Mouse (Mus musculus): Measurements from ENCODE around the gene Ak2. TPM values are rescaled to one million over a fixed set of nuclear protein-coding genes. Genes with fewer than 3 reads are reported as not detected.

Gene Ak2
- polyA plus RNA-seq, 1 experiment from 2014 or later, result 103 TPM

DNA sequence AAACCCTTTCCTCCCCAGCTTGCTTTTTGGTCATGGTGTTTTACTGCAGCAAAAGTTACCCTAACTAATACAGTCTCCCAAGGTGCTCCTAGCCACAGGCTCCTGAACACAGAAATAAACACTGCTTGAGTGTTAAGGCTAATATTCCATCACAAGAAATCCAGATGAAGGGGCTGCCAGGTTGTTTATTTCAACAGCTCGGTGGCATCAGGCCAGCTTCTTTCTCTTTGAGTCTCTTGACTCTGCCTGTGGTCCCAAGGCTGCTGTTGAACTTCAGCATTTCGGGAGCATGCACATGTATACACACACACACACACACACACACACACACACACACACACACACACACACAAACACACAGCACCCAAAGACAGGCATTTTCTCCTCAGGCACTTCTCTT lies 8.6 kb upstream of the Ak2 start:
- no peak overlapping the region for H3K4me3 ChIP-seq (replicated peaks; ENCODE audit: low read length)
- no peak for ATAC-seq
- WGBS, result 83% methylated on average over 2 of the region's 2 CpGs
- no peak overlapping the region for H3K9ac ChIP-seq (replicated peaks; ENCODE audit: low read depth, low read length)
- no peak overlapping the region for H3K4me2 ChIP-seq (ENCODE audit: low read length)
- no peak overlapping the region for H3K27ac ChIP-seq (ENCODE audit: low read length)
- no peaks in the 10 kb centered on the region for H3K4me1 ChIP-seq (replicated peaks; ENCODE audit: control insufficient read depth, insufficient read depth, low read length)
- H3K27me3 ChIP-seq (replicated peaks; ENCODE audit: control insufficient read depth, insufficient read depth, low read length), result no peaks in the 10 kb centered on the region
- H3K36me3 ChIP-seq (ENCODE audit: control insufficient read depth, insufficient read depth), result no peaks in the 10 kb centered on the region
- H3K9me3 ChIP-seq (ENCODE audit: control insufficient read depth, low read length), result no peaks in the 10 kb centered on the region

DNA sequence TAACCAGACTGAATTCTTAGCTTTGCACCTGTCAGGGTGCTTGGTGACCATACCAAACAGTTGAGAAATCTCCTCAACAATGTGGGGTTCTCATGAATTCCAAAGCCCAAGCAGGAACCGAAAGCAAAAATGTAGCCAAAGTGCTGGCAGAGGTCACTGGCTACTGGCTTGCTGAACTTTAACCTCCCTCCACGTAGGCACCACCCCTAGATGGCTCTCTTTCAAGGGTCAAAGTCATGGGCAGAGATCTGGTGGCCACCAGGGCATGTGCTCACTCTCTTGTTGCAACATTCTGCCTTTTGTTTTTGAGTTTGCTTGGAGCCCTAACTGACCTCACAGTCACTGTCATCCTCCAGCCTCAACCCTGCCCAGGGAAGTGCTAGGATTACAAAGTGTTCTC lies 8.1 kb upstream of the Ak2 start:
- H3K27ac ChIP-seq (ENCODE audit: low read length), result no peak overlapping the region
- H3K4me1 ChIP-seq (replicated peaks; ENCODE audit: control insufficient read depth, insufficient read depth, low read length), result no peaks in the 10 kb centered on the region
- H3K4me3 ChIP-seq (replicated peaks; ENCODE audit: low read length), result no peak overlapping the region
- no peak for ATAC-seq
- no peak overlapping the region for H3K4me2 ChIP-seq (ENCODE audit: low read length)
- no peaks in the 10 kb centered on the region for H3K36me3 ChIP-seq (ENCODE audit: control insufficient read depth, insufficient read depth)
- no peaks in the 10 kb centered on the region for H3K27me3 ChIP-seq (replicated peaks; ENCODE audit: control insufficient read depth, insufficient read depth, low read length)
- no peak overlapping the region for H3K9ac ChIP-seq (replicated peaks; ENCODE audit: low read depth, low read length)
- no peaks in the 10 kb centered on the region for H3K9me3 ChIP-seq (ENCODE audit: control insufficient read depth, low read length)
- WGBS, result 63% methylated on average over 2 of the region's 2 CpGs

DNA sequence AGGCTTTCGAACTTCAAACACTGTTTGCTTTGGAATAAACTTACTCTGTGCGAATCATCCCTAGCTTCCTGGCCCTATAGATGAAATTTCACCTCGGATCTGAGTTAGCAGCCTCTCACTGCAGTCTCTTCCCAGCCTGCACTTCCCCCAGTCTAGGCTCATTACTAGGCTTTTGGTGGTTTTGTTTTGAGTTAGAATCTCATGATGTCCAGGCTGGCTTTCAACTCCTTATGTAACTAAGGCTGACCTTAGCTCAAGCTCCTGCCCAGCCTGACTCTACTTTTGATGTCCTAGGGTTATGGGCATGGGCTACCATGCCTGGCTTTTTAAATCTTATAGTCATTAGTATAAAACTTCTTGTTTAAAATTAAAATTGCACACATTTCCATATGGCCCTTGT lies 7.2 kb upstream of the Ak2 start:
- H3K9ac ChIP-seq (replicated peaks; ENCODE audit: low read depth, low read length), result no peak overlapping the region
- H3K4me2 ChIP-seq (ENCODE audit: low read length), result no peak overlapping the region
- H3K27me3 ChIP-seq (replicated peaks; ENCODE audit: control insufficient read depth, insufficient read depth, low read length), result no peaks in the 10 kb centered on the region
- no peak for ATAC-seq
- H3K36me3 ChIP-seq (ENCODE audit: control insufficient read depth, insufficient read depth), result no peaks in the 10 kb centered on the region
- no peaks in the 10 kb centered on the region for H3K9me3 ChIP-seq (ENCODE audit: control insufficient read depth, low read length)
- no peak overlapping the region for H3K27ac ChIP-seq (ENCODE audit: low read length)
- H3K4me1 ChIP-seq (replicated peaks; ENCODE audit: control insufficient read depth, insufficient read depth, low read length), result no peaks in the 10 kb centered on the region
- H3K4me3 ChIP-seq (replicated peaks; ENCODE audit: low read length), result no peak overlapping the region
- 74% methylated on average over 3 of the region's 3 CpGs for WGBS

DNA sequence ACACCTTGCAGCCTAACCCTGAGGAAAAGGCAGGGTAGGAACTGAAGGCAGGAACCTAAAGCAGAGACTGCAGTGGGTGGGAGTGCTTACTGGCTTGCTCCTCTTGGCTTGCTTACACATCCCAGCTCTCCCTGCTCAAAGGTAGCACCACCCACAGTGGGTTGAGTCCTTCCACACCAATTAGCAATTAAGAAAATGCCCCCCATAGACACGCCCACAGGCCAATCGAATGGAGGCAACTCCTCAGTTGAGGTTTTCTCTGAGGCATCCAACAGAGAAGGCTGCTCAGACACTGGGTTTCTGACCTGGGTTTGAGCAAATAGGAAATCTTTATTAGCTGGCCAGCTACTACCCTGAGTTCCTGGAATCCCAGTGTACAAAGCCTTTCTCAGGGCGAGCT lies 2.8 kb upstream of the Ak2 start:
- Histone ChIP-seq H3K4me3 (replicated peaks; ENCODE audit: low read length) (no peak overlapping the region), H3K9ac (replicated peaks; ENCODE audit: low read depth, low read length) (no peak overlapping the region), H3K27me3 (replicated peaks; ENCODE audit: control insufficient read depth, insufficient read depth, low read length) (no peaks in the 10 kb centered on the region), H3K9me3 (ENCODE audit: control insufficient read depth, low read length) (no peaks in the 10 kb centered on the region), H3K4me2 (ENCODE audit: low read length) (no peak overlapping the region), H3K27ac (ENCODE audit: low read length) (no peak overlapping the region), H3K36me3 (ENCODE audit: control insufficient read depth, insufficient read depth) (no peaks in the 10 kb centered on the region), H3K4me1 (replicated peaks; ENCODE audit: control insufficient read depth, insufficient read depth, low read length) (peaks cover 4% of the 10 kb centered on the region)
- 44% methylated on average over 3 of the region's 3 CpGs for WGBS
- no peak for ATAC-seq

DNA sequence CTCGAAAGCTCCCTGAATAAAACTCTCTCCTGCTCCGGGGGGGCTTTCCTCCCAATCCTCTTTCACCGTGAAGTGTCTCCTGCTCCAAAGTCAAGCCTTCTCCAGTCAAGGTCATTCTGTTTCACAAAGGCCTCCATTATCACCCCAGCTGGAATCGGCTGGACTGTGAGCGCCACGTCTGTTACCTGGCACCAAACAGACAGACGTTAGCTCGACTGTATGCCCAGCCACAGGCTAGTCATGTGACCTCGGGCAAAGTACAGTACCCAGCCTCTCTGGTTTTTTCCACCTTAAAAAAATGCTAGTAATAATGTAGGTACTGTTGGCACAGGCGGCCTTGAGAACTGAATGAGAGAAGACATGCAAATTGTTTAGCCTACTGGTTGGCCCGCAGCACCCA lies 2.1 kb upstream of the Ak2 start:
- no peaks in the 10 kb centered on the region for H3K9me3 ChIP-seq (ENCODE audit: control insufficient read depth, low read length)
- ATAC-seq, result no peak
- no peaks in the 10 kb centered on the region for H3K36me3 ChIP-seq (ENCODE audit: control insufficient read depth, insufficient read depth)
- no peak overlapping the region for H3K4me3 ChIP-seq (replicated peaks; ENCODE audit: low read length)
- H3K4me2 ChIP-seq (ENCODE audit: low read length), result no peak overlapping the region
- H3K27ac ChIP-seq (ENCODE audit: low read length), result no peak overlapping the region
- no peaks in the 10 kb centered on the region for H3K27me3 ChIP-seq (replicated peaks; ENCODE audit: control insufficient read depth, insufficient read depth, low read length)
- no peak overlapping the region for H3K9ac ChIP-seq (replicated peaks; ENCODE audit: low read depth, low read length)
- peaks cover 11% of the 10 kb centered on the region for H3K4me1 ChIP-seq (replicated peaks; ENCODE audit: control insufficient read depth, insufficient read depth, low read length)
- 57% methylated on average over 11 of the region's 11 CpGs for WGBS

DNA sequence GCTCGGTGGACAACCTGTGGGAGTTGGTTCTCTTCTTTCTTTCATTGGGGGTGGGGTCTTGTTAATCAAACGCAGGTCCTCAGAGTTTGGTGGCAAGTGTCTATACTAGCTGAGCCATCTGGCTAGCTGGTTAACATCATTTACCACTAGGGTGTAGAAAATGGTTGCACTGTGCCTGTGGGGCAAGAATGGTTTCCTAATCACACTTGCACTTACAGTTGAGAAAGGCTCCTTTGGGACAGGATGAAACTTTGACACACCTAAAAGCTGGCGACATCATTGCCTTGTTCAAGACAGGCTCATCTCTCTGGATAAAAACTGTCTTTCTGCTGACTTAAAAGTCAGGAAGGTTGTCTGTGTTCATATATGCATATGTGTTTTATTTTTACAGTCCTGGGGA lies 418 bp downstream of the Ak2 start:
- Histone ChIP-seq H3K27me3 (replicated peaks; ENCODE audit: control insufficient read depth, insufficient read depth, low read length) (no peaks in the 10 kb centered on the region), H3K9ac (replicated peaks; ENCODE audit: low read depth, low read length) (no peak overlapping the region), H3K4me2 (ENCODE audit: low read length) (no peak overlapping the region)

DNA sequence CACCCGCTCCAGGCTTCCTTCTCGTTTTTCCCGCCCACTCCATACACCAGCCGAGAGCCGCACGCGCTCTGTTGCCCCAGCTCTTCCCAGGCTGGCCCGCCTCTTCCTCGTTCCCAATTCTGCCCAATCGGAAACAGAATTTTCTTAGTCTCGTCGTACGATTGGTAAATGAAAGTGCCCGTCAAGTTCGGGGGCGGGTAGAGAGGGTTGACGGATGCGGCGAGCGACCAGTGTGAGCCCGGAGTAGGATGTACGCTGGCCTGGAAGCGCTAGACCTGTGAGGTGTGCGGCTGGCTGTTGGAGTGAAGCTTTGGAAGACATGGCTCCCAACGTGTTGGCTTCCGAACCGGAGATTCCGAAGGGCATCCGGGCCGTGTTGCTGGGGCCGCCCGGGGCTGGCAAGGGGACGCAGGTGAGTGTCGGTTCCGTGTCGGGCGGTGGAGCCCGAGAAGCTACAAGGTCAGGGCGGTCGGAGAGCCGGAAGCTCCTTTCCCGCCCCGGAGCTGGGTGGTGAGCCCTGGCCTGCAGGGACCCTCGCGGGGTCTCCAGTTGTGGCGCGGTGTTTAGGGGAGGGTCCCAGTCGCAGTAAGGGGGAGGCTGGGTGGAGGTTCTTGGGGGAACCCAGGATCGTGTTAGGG lies 1.4 kb downstream of the Ak2 start:
- Histone ChIP-seq H3K27me3 (replicated peaks; ENCODE audit: control insufficient read depth, insufficient read depth, low read length) (no peaks in the 10 kb centered on the region), H3K27ac (ENCODE audit: low read length) (peak overlapping the region; percentile 63), H3K4me2 (ENCODE audit: low read length) (peak overlapping the region; percentile 75), H3K4me1 (replicated peaks; ENCODE audit: control insufficient read depth, insufficient read depth, low read length) (peaks cover 15% of the 10 kb centered on the region), H3K9me3 (ENCODE audit: control insufficient read depth, low read length) (no peaks in the 10 kb centered on the region), H3K9ac (replicated peaks; ENCODE audit: low read depth, low read length) (peak overlapping the region; percentile 81), H3K36me3 (ENCODE audit: control insufficient read depth, insufficient read depth) (no peaks in the 10 kb centered on the region; the same call in 1 of the 2 replicates), H3K4me3 (replicated peaks; ENCODE audit: low read length) (peak overlapping the region; percentile 87)
- WGBS, result under 1% methylated on average over 49 of the region's 49 CpGs
- peak; percentile 100 for ATAC-seq

More for the DNA sequence above, 418 bp downstream of the Ak2 start:
- no peak for ATAC-seq
- Histone ChIP-seq H3K4me1 (replicated peaks; ENCODE audit: control insufficient read depth, insufficient read depth, low read length) (peaks cover 15% of the 10 kb centered on the region), H3K36me3 (ENCODE audit: control insufficient read depth, insufficient read depth) (no peaks in the 10 kb centered on the region; the same call in 1 of the 2 replicates), H3K9me3 (ENCODE audit: control insufficient read depth, low read length) (no peaks in the 10 kb centered on the region), H3K27ac (ENCODE audit: low read length) (no peak overlapping the region), H3K4me3 (replicated peaks; ENCODE audit: low read length) (no peak overlapping the region)
- WGBS, result 95% methylated on average over 3 of the region's 3 CpGs

DNA sequence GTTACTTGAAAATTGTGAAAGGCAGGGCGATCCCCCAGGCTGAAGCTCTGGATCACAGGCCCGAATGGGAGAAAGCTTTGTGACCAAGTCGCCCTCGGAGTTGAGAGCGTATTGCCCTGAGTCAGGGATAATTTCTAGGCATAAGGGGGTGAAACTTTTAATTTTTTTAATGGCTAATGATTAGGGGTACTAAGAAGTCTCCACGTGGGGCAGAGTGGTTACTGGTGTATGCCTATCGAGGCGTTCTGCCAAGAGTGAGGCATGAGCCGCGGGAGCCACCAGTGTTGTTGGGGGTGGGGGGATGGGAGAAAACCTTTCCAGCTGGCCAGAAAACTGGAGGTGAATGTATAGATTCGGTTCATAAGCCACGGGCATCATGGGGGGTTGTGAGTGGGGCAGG lies 1.9 kb downstream of the Ak2 start:
- WGBS, result under 1% methylated on average over 12 of the region's 12 CpGs
- Histone ChIP-seq H3K27ac (ENCODE audit: low read length) (peak overlapping the region; percentile 63), H3K9ac (replicated peaks; ENCODE audit: low read depth, low read length) (peak overlapping the region; percentile 81), H3K4me3 (replicated peaks; ENCODE audit: low read length) (peak overlapping the region; percentile 87), H3K36me3 (ENCODE audit: control insufficient read depth, insufficient read depth) (no peaks in the 10 kb centered on the region; the same call in 1 of the 2 replicates), H3K9me3 (ENCODE audit: control insufficient read depth, low read length) (no peaks in the 10 kb centered on the region), H3K4me2 (ENCODE audit: low read length) (peak overlapping the region; percentile 75), H3K27me3 (replicated peaks; ENCODE audit: control insufficient read depth, insufficient read depth, low read length) (no peaks in the 10 kb centered on the region), H3K4me1 (replicated peaks; ENCODE audit: control insufficient read depth, insufficient read depth, low read length) (peaks cover 15% of the 10 kb centered on the region)
- ATAC-seq, result no peak

DNA sequence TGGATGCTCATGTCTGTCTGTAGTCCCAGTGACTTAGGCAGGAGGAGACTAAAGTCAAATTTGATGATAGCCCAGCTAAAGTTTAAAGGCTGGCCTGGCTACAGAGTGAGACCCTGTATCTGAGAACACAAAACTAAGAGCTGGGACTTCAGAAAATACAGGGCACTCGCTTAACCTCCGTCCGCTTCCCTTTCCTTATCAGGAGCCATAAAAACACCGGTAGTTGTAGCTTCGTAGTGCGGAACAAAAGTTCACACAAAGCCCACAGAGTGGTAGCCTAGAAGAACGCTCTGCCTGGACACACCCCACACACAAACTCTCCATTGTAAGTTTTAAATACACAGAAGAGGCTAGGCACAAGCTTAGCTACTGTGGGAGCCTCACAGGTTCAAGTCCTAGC lies 3.5 kb downstream of the Ak2 start:
- Histone ChIP-seq H3K4me3 (replicated peaks; ENCODE audit: low read length) (no peak overlapping the region), H3K36me3 (ENCODE audit: control insufficient read depth, insufficient read depth) (peaks cover 7% of the 10 kb centered on the region; the same call in 1 of the 2 replicates), H3K27ac (ENCODE audit: low read length) (no peak overlapping the region), H3K4me2 (ENCODE audit: low read length) (no peak overlapping the region), H3K27me3 (replicated peaks; ENCODE audit: control insufficient read depth, insufficient read depth, low read length) (no peaks in the 10 kb centered on the region), H3K9ac (replicated peaks; ENCODE audit: low read depth, low read length) (no peak overlapping the region), H3K4me1 (replicated peaks; ENCODE audit: control insufficient read depth, insufficient read depth, low read length) (peaks cover 15% of the 10 kb centered on the region), H3K9me3 (ENCODE audit: control insufficient read depth, low read length) (no peaks in the 10 kb centered on the region)
- no peak for ATAC-seq
- WGBS, result 87% methylated on average over 7 of the region's 7 CpGs

DNA sequence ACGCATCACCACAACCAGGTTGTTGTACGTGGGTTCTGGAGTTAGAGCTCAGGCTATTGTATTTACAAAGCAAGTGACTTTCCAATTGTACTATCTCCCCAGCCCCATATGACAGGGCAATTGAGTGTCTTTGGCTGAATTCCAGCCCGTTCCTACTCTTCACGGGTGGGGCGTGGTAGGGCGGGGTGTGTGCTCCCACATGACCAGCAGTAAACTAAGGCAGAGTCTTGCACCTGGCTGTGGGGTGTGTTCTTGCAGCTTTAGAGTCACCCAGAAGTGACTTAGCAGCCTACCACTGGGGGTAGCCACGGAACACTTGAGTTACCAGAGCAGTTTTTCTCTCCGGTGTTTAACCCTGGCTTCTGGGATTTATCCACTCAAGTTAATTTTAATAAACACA lies 5.5 kb downstream of the Ak2 start:
- Histone ChIP-seq H3K4me1 (replicated peaks; ENCODE audit: control insufficient read depth, insufficient read depth, low read length) (peaks cover 15% of the 10 kb centered on the region), H3K36me3 (ENCODE audit: control insufficient read depth, insufficient read depth) (peaks cover 9% of the 10 kb centered on the region; the same call in 1 of the 2 replicates), H3K9me3 (ENCODE audit: control insufficient read depth, low read length) (no peaks in the 10 kb centered on the region), H3K27ac (ENCODE audit: low read length) (no peak overlapping the region), H3K4me3 (replicated peaks; ENCODE audit: low read length) (no peak overlapping the region), H3K27me3 (replicated peaks; ENCODE audit: control insufficient read depth, insufficient read depth, low read length) (no peaks in the 10 kb centered on the region), H3K9ac (replicated peaks; ENCODE audit: low read depth, low read length) (no peak overlapping the region), H3K4me2 (ENCODE audit: low read length) (no peak overlapping the region)
- ATAC-seq, result no peak
- 77% methylated on average over 8 of the region's 8 CpGs for WGBS

Measured in forebrain, embryonic 16.5 days (tissue).